Mouse (Mus musculus) liver, postnatal 0 days (tissue): Measurements from ENCODE around the gene Rasgef1b. TPM values are rescaled to one million over a fixed set of nuclear protein-coding genes. Genes with fewer than 3 reads are reported as not detected.
A peak's percentile ranks its signal among the peaks of the same experiment; 100 is the strongest.

ENCODE experiments used
- ATAC-seq: fragments of 200-750 bp; cut with Nextera tagmentation; 2 replicates; pipeline ENCODE4 v1.8.0; 2017; ENCODE audit warnings: mild to moderate bottlenecking, moderate library complexity
- DNase-seq: peaks from one replicate; pipeline ENCODE4 v3.0.0-alpha.2; 2016
- H3K27ac ChIP-seq: fragments of 300-500 bp; sonication (generic); 2 replicates; pipeline ENCODE4 v1.5.1; 2014; ENCODE audit warnings: antibody characterized with exemption, moderate library complexity, mild to moderate bottlenecking, low read depth
- H3K27me3 ChIP-seq: fragments of 300-500 bp; sonication (generic); 2 replicates; pipeline ENCODE4 v1.6.1; 2014; ENCODE audit warnings: low read length, control low read depth, mixed read lengths; ENCODE audit not compliant: insufficient read depth
- H3K36me3 ChIP-seq: fragments of 300-500 bp; sonication (generic); replicated peaks from 2 replicates; pipeline ENCODE4 v1.6.1; 2014; ENCODE audit warnings: mild to moderate bottlenecking, control low read depth, low read length, moderate library complexity, mixed read lengths; ENCODE audit not compliant: insufficient read depth
- H3K4me1 ChIP-seq: fragments of 300-500 bp; sonication (generic); 2 replicates; pipeline ENCODE4 v1.6.1; 2014; ENCODE audit warnings: antibody characterized with exemption, mild to moderate bottlenecking, control low read depth; ENCODE audit not compliant: insufficient read depth
- H3K4me2 ChIP-seq: fragments of 300-500 bp; sonication (generic); 2 replicates; pipeline ENCODE4 v1.6.1; 2014; ENCODE audit warnings: low read depth, mild to moderate bottlenecking, low read length, moderate library complexity, mixed read lengths
- H3K4me3 ChIP-seq: fragments of 300-500 bp; sonication (generic); 2 replicates; pipeline ENCODE4 v1.5.1; 2014; ENCODE audit warnings: low read depth, low read length
- H3K9ac ChIP-seq: fragments of 300-500 bp; sonication (generic); replicated peaks from 2 replicates; pipeline ENCODE4 v1.6.1; 2014; ENCODE audit warnings: mild to moderate bottlenecking, moderate library complexity
- H3K9me3 ChIP-seq: fragments of 300-500 bp; sonication (generic); 2 replicates; pipeline ENCODE4 v1.6.1; 2016; ENCODE audit warnings: mild to moderate bottlenecking, control low read depth, low read length, mixed read lengths
- CTCF ChIP-seq: sonication (generic); IDR thresholded peaks from 2 replicates; pipeline ENCODE4 v1.5.1; 2016; ENCODE audit warnings: antibody characterized with exemption, low read depth
- EP300 ChIP-seq: IDR thresholded peaks from 2 replicates; pipeline ENCODE4 v1.6.1; 2016; ENCODE audit warnings: antibody characterized with exemption, low read depth, mild to moderate bottlenecking
- WGBS: fragments of 180-500 bp; shearing (Covaris S2); extraction: QIAGEN DNeasy Blood & Tissue Kit; methylation state at CpG from one replicate; pipeline ENCODE4 v1.1.7; 2014; ENCODE audit not compliant: insufficient replicate concordance; 5-methylcytosine and 5-hydroxymethylcytosine counted together
- polyA plus RNA-seq: library from polyadenylated mRNA; unstranded; fragments of >200 nt; fragmentation: Nextera tagmentation; extraction: Ambion mirVana; gene quantifications from 2 replicates; pipeline ENCODE4 v1.2.1, GENCODE M21; 2015

Gene Rasgef1b
- polyA plus RNA-seq, 1 experiment from 2014 or later: 11.8 TPM

- Histone ChIP-seq H3K36me3 (no peaks in the 10 kb centered on the region), H3K4me1 (peaks cover 15% of the 10 kb centered on the region), H3K27ac (no peak overlapping the region), H3K4me3 (no peak overlapping the region), H3K9ac (no peak overlapping the region), H3K4me2 (peak overlapping the region; percentile 40), H3K9me3 (no peaks in the 10 kb centered on the region), H3K27me3 (no peaks in the 10 kb centered on the region)
- 87% methylated on average over 6 of the region's 6 CpGs for WGBS
- ATAC-seq (no peak), DNase-seq (no peak)
- TF ChIP-seq EP300 (no peak), CTCF (no peak; the same call in 1 of the 2 replicates)
Measured at GRCm38 (mm10) chr5:99247915-99248314, 480.9 kb downstream of the Rasgef1b start.

GRCm38 (mm10) chr5:99247441-99247840, 481.4 kb downstream of the Rasgef1b start:
- peaks cover 15% of the 10 kb centered on the region for H3K4me1 ChIP-seq
- no peak overlapping the region for H3K4me3 ChIP-seq
- H3K4me2 ChIP-seq: peak overlapping the region; percentile 40
- TF ChIP-seq EP300: no peak
- no peak for TF ChIP-seq CTCF
- no peaks in the 10 kb centered on the region for H3K9me3 ChIP-seq
- ATAC-seq (no peak), DNase-seq (no peak)
- H3K27me3 ChIP-seq: no peaks in the 10 kb centered on the region
- 0 out of 2 replicates have a peak, but pooled peaks cover 2% of the 10 kb centered on the region for H3K36me3 ChIP-seq
- H3K9ac ChIP-seq: no peak overlapping the region
- H3K27ac ChIP-seq: no peak overlapping the region
- 73% methylated on average over 7 of the region's 7 CpGs for WGBS

GRCm38 (mm10) chr5:99246972-99247371, 481.9 kb downstream of the Rasgef1b start:
- 81% methylated on average over 6 of the region's 6 CpGs for WGBS
- H3K27me3 ChIP-seq: no peaks in the 10 kb centered on the region
- no peak for TF ChIP-seq EP300
- TF ChIP-seq CTCF: no peak
- DNase-seq (no peak), ATAC-seq (no peak)
- no peak overlapping the region for H3K4me2 ChIP-seq
- peaks cover 15% of the 10 kb centered on the region for H3K4me1 ChIP-seq
- no peaks in the 10 kb centered on the region for H3K9me3 ChIP-seq
- H3K4me3 ChIP-seq: no peak overlapping the region
- H3K9ac ChIP-seq: no peak overlapping the region
- peaks cover 4% of the 10 kb centered on the region; the same call in 1 of the 2 replicates for H3K36me3 ChIP-seq
- no peak overlapping the region for H3K27ac ChIP-seq

- DNase-seq (no peak), ATAC-seq (no peak)
- no peak overlapping the region for H3K9ac ChIP-seq
- no peak overlapping the region for H3K27ac ChIP-seq
- H3K4me2 ChIP-seq: no peak overlapping the region
- no peak overlapping the region for H3K4me3 ChIP-seq
- H3K36me3 ChIP-seq: peaks cover 41% of the 10 kb centered on the region
- no peaks in the 10 kb centered on the region for H3K9me3 ChIP-seq
- TF ChIP-seq CTCF: no peak
- TF ChIP-seq EP300: no peak
- WGBS: 68% methylated on average over 11 of the region's 11 CpGs
- no peaks in the 10 kb centered on the region for H3K27me3 ChIP-seq
- peaks cover 6% of the 10 kb centered on the region; the same call in 1 of the 2 replicates for H3K4me1 ChIP-seq
Measured at GRCm38 (mm10) chr5:99241988-99242740, 486.7 kb downstream of the Rasgef1b start.

GRCm38 (mm10) chr5:99240501-99240900, 488.4 kb downstream of the Rasgef1b start:
- no peak for DNase-seq
- 97% methylated on average over 6 of the region's 6 CpGs for WGBS
- Histone ChIP-seq H3K36me3 (peaks cover 52% of the 10 kb centered on the region), H3K27me3 (no peaks in the 10 kb centered on the region), H3K4me2 (no peak overlapping the region), H3K9me3 (no peaks in the 10 kb centered on the region), H3K9ac (no peak overlapping the region), H3K4me3 (no peak overlapping the region), H3K27ac (no peak overlapping the region), H3K4me1 (peaks cover 2% of the 10 kb centered on the region; the same call in 1 of the 2 replicates)
- peak; percentile 33; the same call in 1 of the 2 replicates for ATAC-seq
- no peak for TF ChIP-seq CTCF
- no peak for TF ChIP-seq EP300

- ATAC-seq: no peak
- Histone ChIP-seq H3K27me3 (no peaks in the 10 kb centered on the region), H3K4me2 (no peak overlapping the region), H3K4me1 (peaks cover 2% of the 10 kb centered on the region), H3K9me3 (no peaks in the 10 kb centered on the region), H3K27ac (no peak overlapping the region), H3K4me3 (no peak overlapping the region), H3K9ac (no peak overlapping the region), H3K36me3 (peaks cover 55% of the 10 kb centered on the region)
- TF ChIP-seq EP300: no peak
- WGBS: 79% methylated on average over 9 of the region's 9 CpGs
- no peak for DNase-seq
Measured at GRCm38 (mm10) chr5:99239677-99240076, 489.2 kb downstream of the Rasgef1b start.
